Mouse (Mus musculus): ENCODE data around the gene Rnf44. TPM values are rescaled to one million over a fixed set of nuclear protein-coding genes. Genes with fewer than 3 reads are reported as not detected.

Gene Rnf44
- polyA plus RNA-seq, 1 experiment = 601 TPM

DNA sequence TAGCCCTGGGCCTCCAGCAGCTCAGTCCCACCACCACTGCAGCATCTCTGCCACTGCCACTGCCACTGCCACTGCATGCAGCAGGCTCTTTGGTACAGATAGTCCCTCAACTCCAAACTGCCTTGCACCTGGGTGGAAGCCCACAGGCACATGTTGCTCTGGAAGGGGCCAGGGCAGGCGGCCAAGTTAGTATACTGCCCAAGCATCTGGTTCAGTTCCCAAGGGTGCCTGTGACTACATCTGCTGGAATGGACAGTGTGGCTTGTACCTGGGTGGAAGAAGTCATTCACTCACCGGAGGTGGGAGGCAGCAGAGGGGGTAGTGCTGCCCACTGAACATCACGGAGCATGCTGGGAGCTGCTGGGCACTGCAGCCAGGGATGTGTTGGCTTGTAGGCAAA is 10.4 kb downstream of the Rnf44 start:
- Histone ChIP-seq H3K27ac (ENCODE audit: control insufficient read depth, insufficient read depth, low read length) (no peak overlapping the region), H3K27me3 (ENCODE audit: control insufficient read depth, insufficient read depth, low read length) (no peaks in the 10 kb centered on the region), H3K4me3 (ENCODE audit: control insufficient read depth, insufficient read depth, low read length) (no peak overlapping the region), H3K36me3 (ENCODE audit: control insufficient read depth, insufficient read depth, low read length) (peaks cover 46% of the 10 kb centered on the region), H3K4me1 (replicated peaks; ENCODE audit: control insufficient read depth, insufficient read depth, low read length) (peaks cover 24% of the 10 kb centered on the region)
- no peak for TF ChIP-seq POLR2A (IDR thresholded peaks at IDR 0.05; ENCODE audit: control insufficient read depth, extremely low read depth, insufficient read depth, low read length, poor library complexity)
- no peak for TF ChIP-seq CTCF (IDR thresholded peaks at IDR 0.05; ENCODE audit: borderline replicate concordance, control insufficient read depth, extremely low read depth, insufficient read depth, low read length, poor library complexity)
- WGBS = 96% methylated on average over 3 of the region's 3 CpGs
- no peak for DNase-seq

DNA sequence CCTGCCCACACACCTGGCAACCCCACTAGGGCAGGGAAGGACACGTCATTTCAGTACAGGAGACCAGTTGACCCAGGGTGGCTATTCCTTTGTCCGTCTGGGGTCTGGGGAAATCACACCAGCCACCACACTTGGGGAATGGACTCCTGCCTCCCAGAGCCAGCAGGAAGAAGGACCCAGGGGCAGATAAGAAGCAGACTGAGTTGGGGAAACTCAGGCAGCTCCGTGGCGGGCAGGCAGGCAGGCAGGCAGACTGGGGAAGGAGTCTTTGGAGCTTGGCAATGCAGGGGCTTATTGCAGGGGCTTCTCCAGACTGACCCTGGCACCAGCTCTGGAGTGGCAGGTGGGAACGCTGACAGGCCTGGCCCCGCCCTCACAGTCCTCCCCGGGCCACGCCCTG is 12.4 kb downstream of the Rnf44 start:
- Histone ChIP-seq H3K27ac (ENCODE audit: control insufficient read depth, insufficient read depth, low read length) (no peak overlapping the region), H3K27me3 (ENCODE audit: control insufficient read depth, insufficient read depth, low read length) (no peaks in the 10 kb centered on the region), H3K36me3 (ENCODE audit: control insufficient read depth, insufficient read depth, low read length) (peaks cover 46% of the 10 kb centered on the region), H3K4me1 (replicated peaks; ENCODE audit: control insufficient read depth, insufficient read depth, low read length) (peaks cover 18% of the 10 kb centered on the region), H3K4me3 (ENCODE audit: control insufficient read depth, insufficient read depth, low read length) (no peak overlapping the region)
- WGBS = 96% methylated on average over 8 of the region's 8 CpGs
- TF ChIP-seq CTCF (IDR thresholded peaks at IDR 0.05; ENCODE audit: borderline replicate concordance, control insufficient read depth, extremely low read depth, insufficient read depth, low read length, poor library complexity) = no peak
- no peak for TF ChIP-seq POLR2A (IDR thresholded peaks at IDR 0.05; ENCODE audit: control insufficient read depth, extremely low read depth, insufficient read depth, low read length, poor library complexity)
- DNase-seq = no peak

DNA sequence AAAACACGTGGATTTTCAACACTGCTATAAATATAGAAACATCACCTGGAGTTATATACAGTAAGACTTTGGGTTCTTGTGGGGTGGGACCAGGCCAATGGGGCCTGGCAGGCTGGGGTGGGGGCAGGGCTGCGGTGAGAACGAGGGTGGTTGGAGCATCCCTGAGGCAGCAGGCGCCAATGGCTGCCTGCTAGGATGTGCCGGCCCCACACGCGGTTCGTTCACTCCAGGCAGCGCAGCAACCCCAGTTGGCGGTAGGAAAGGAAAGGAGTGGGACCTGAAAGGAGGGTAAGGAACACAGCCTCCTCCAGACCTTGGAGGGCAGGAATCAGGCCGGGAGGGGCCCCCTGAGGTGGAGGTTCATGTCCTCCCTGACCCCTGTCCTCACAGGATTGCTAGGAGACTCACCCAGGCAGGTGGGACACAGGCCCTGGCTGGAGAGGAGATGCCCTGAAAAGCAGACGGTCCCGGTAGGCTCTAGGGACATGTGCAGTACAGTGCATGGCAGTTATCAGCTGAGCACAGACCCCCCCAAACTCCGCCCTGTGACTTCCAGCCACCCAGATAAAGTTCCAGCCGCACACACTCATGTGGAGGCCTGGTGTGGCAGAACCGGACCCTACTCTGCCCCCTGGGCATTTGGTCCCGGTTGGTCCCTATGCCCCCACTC is 13.4 kb downstream of the Rnf44 start:
- Histone ChIP-seq H3K27me3 (ENCODE audit: control insufficient read depth, insufficient read depth, low read length) (no peaks in the 10 kb centered on the region), H3K4me3 (ENCODE audit: control insufficient read depth, insufficient read depth, low read length) (no peak overlapping the region), H3K36me3 (ENCODE audit: control insufficient read depth, insufficient read depth, low read length) (peaks cover 46% of the 10 kb centered on the region), H3K27ac (ENCODE audit: control insufficient read depth, insufficient read depth, low read length) (no peak overlapping the region), H3K4me1 (replicated peaks; ENCODE audit: control insufficient read depth, insufficient read depth, low read length) (peaks cover 9% of the 10 kb centered on the region)
- 95% methylated on average over 17 of the region's 17 CpGs for WGBS
- no peak for DNase-seq
- no peak for TF ChIP-seq POLR2A (IDR thresholded peaks at IDR 0.05; ENCODE audit: control insufficient read depth, extremely low read depth, insufficient read depth, low read length, poor library complexity)
- TF ChIP-seq CTCF (IDR thresholded peaks at IDR 0.05; ENCODE audit: borderline replicate concordance, control insufficient read depth, extremely low read depth, insufficient read depth, low read length, poor library complexity) = no peak

DNA sequence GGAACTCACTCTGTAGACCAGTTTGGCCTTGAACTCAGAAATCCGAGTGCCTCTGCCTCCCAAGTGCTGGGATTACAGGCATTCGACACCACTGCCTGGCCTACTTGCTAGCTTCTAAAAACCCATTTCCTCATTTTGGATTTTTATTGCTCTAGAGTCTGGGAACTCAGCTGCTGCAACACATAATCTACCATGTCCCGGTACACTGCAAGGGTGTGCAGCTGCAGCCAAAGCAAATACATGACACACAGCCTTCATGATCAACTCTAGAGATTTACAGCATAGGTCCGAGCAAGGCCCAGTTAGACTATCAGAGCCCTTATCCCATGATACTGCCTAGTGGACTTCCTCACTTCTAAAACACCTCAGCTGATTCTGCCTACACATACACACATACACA is 15.4 kb downstream of the Rnf44 start:
- TF ChIP-seq POLR2A (IDR thresholded peaks at IDR 0.05; ENCODE audit: control insufficient read depth, extremely low read depth, insufficient read depth, low read length, poor library complexity) = no peak
- TF ChIP-seq CTCF (IDR thresholded peaks at IDR 0.05; ENCODE audit: borderline replicate concordance, control insufficient read depth, extremely low read depth, insufficient read depth, low read length, poor library complexity) = no peak
- Histone ChIP-seq H3K36me3 (ENCODE audit: control insufficient read depth, insufficient read depth, low read length) (peaks cover 42% of the 10 kb centered on the region), H3K27me3 (ENCODE audit: control insufficient read depth, insufficient read depth, low read length) (no peaks in the 10 kb centered on the region), H3K4me3 (ENCODE audit: control insufficient read depth, insufficient read depth, low read length) (no peak overlapping the region), H3K4me1 (replicated peaks; ENCODE audit: control insufficient read depth, insufficient read depth, low read length) (no peaks in the 10 kb centered on the region), H3K27ac (ENCODE audit: control insufficient read depth, insufficient read depth, low read length) (no peak overlapping the region)
- DNase-seq = no peak
- 94% methylated on average over 4 of the region's 4 CpGs for WGBS

DNA sequence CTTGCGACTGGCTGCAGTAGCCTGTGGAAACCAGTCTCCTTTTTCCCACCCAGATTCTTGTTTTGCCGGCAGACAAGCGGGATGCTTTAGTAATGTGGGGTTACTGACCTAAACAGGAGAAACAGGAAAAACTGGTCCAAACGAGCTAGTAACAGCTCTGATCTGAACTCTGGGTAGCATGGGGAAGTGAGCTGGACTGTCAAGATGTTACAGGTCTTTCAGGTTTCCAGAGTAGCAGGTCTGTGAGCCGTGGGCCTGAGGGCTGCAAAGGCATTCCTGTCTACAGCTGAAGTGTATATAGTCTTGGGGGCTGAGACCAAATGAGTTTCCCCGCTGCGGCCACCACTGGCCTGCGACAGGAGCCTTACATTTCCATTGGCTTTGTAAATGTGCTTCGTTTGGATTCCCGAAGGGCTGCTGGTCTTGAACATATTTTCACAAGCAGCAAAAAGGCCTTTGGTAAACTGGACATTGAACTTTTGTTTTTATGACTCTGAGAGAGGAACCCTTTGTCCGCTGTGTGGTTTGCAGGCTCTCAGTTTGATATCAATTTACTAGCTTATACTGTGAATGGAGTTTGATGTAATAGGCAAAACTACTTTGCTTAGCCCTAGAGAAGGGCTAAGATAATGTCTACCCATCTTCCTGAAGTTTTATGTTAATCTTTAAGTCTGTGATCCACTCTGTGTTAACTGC is 17.7 kb downstream of the Rnf44 start:
- H3K36me3 ChIP-seq (ENCODE audit: control insufficient read depth, insufficient read depth, low read length) = peaks cover 20% of the 10 kb centered on the region
- H3K27ac ChIP-seq (ENCODE audit: control insufficient read depth, insufficient read depth, low read length) = no peak overlapping the region
- H3K4me3 ChIP-seq (ENCODE audit: control insufficient read depth, insufficient read depth, low read length) = no peak overlapping the region
- H3K27me3 ChIP-seq (ENCODE audit: control insufficient read depth, insufficient read depth, low read length) = no peaks in the 10 kb centered on the region
- DNase-seq = no peak
- WGBS = 85% methylated on average over 11 of the region's 11 CpGs
- no peaks in the 10 kb centered on the region for H3K4me1 ChIP-seq (replicated peaks; ENCODE audit: control insufficient read depth, insufficient read depth, low read length)
- TF ChIP-seq CTCF (IDR thresholded peaks at IDR 0.05; ENCODE audit: borderline replicate concordance, control insufficient read depth, extremely low read depth, insufficient read depth, low read length, poor library complexity) = no peak
- no peak for TF ChIP-seq POLR2A (IDR thresholded peaks at IDR 0.05; ENCODE audit: control insufficient read depth, extremely low read depth, insufficient read depth, low read length, poor library complexity)

DNA sequence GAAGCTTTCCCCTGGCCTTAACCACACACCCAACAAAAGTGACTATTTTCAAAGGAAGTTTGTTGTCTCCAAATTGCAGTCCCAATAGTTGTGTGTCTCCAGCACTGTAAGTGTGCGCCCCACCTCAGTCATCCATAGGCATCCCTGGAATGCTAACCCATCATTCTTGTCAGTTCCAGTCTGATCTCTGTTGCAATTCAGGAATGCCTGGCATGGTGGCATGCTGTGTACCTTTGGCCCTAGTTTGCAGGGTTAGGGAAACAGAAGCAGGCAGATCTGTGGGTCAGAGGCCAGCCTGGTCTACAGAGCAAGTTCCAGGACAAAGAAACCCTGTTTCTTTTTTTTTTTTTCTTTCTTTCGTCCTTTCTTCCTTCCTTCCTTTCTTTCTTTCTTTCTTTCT is 23.2 kb downstream of the Rnf44 start:
- H3K27ac ChIP-seq (ENCODE audit: control insufficient read depth, insufficient read depth, low read length) = no peak overlapping the region
- H3K27me3 ChIP-seq (ENCODE audit: control insufficient read depth, insufficient read depth, low read length) = no peaks in the 10 kb centered on the region
- DNase-seq = no peak
- H3K36me3 ChIP-seq (ENCODE audit: control insufficient read depth, insufficient read depth, low read length) = no peaks in the 10 kb centered on the region
- WGBS = 79% methylated on average over 2 of the region's 2 CpGs
- TF ChIP-seq CTCF (IDR thresholded peaks at IDR 0.05; ENCODE audit: borderline replicate concordance, control insufficient read depth, extremely low read depth, insufficient read depth, low read length, poor library complexity) (no peak), POLR2A (IDR thresholded peaks at IDR 0.05; ENCODE audit: control insufficient read depth, extremely low read depth, insufficient read depth, low read length, poor library complexity) (no peak)
- H3K4me1 ChIP-seq (replicated peaks; ENCODE audit: control insufficient read depth, insufficient read depth, low read length) = peaks cover 4% of the 10 kb centered on the region; the same call in 1 of the 2 replicates
- H3K4me3 ChIP-seq (ENCODE audit: control insufficient read depth, insufficient read depth, low read length) = no peak overlapping the region
